Mouse (Mus musculus) megakaryocyte, embryonic 14.5 days (primary cell): ENCODE data around the gene Amd1.

Experiments
- FLI1 ChIP-seq: IDR thresholded peaks from 2 replicates; pipeline ENCODE4 v1.6.1; 2012; ENCODE audit warnings: low read length, inconsistent platforms, mixed read lengths
- GATA1 ChIP-seq: IDR thresholded peaks from 3 replicates; pipeline ENCODE4 v1.6.1; 2012; ENCODE audit warnings: mixed read lengths, low read length, inconsistent platforms, borderline replicate concordance

- TF ChIP-seq GATA1 (no peak), FLI1 (no peak)
Observed at GRCm38 (mm10) chr10:40283636-40284035, 18.4 kb downstream of the Amd1 start.
